Mouse (Mus musculus): Measurements from ENCODE around the gene Kptn.
A peak's percentile ranks its signal among the peaks of the same experiment; 100 is the strongest.

DNA sequence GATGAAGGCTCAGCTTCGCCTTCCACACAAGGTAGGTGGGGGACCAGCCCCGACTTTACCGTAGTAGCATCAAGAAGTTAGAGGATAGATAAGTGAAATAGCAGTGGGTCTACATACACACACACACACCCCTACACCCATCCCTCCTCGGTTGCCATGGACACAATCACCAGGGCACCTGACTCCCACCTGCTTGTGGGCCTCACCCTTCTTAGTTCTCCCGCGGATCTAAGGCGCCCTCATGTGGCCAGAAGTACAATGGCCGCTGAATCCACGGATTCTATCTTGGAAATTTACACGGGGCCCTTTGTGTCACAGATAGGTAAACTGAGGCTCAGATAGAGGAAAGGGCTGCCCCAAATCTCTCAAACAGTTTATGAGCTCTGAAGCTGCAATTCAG, 33.8 kb downstream of the Kptn start:
- TF ChIP-seq CTCF (IDR thresholded peaks at IDR 0.05; ENCODE audit: control insufficient read depth, insufficient read depth, low read length) = peak; percentile 76
- no peak for TF ChIP-seq POLR2A (IDR thresholded peaks at IDR 0.05; ENCODE audit: borderline replicate concordance, control insufficient read depth, low read depth, low read length)
